Mouse (Mus musculus) liver, embryonic 13.5 days (tissue): ENCODE data around the gene BC051019. TPM values are rescaled to one million over a fixed set of nuclear protein-coding genes. Genes with fewer than 3 reads are reported as not detected.

Source experiments
- ATAC-seq: fragments of 200-750 bp; cut with Nextera tagmentation; 2 replicates; pipeline ENCODE4 v1.8.0; 2017; ENCODE audit warnings: low read depth, mild to moderate bottlenecking, moderate number of reproducible peaks, moderate library complexity
- DNase-seq: peaks from one replicate; pipeline ENCODE4 v3.0.0; 2022
- H3K27ac ChIP-seq: fragments of 300-500 bp; sonication (generic); 2 replicates; pipeline ENCODE4 v1.5.1; 2015; ENCODE audit warnings: moderate library complexity, mild to moderate bottlenecking, inconsistent platforms
- H3K27me3 ChIP-seq: fragments of 300-500 bp; sonication (generic); 2 replicates; pipeline ENCODE4 v1.6.1; 2015; ENCODE audit warnings: mild to moderate bottlenecking, inconsistent platforms
- H3K36me3 ChIP-seq: fragments of 300-500 bp; sonication (generic); 2 replicates; pipeline ENCODE4 v1.6.1; 2015; ENCODE audit warnings: mild to moderate bottlenecking, inconsistent platforms
- H3K4me1 ChIP-seq: fragments of 300-500 bp; sonication (generic); replicated peaks from 2 replicates; pipeline ENCODE4 v1.6.1; 2015; ENCODE audit warnings: inconsistent platforms
- H3K4me2 ChIP-seq: fragments of 300-500 bp; sonication (generic); 2 replicates; pipeline ENCODE4 v1.6.1; 2015; ENCODE audit warnings: inconsistent platforms, mild to moderate bottlenecking, moderate library complexity
- H3K4me3 ChIP-seq: fragments of 300-500 bp; sonication (generic); replicated peaks from 2 replicates; pipeline ENCODE4 v1.5.1; 2015; ENCODE audit warnings: mild to moderate bottlenecking, inconsistent platforms
- H3K9ac ChIP-seq: fragments of 300-500 bp; sonication (generic); 2 replicates; pipeline ENCODE4 v1.6.1; 2015; ENCODE audit warnings: mild to moderate bottlenecking, inconsistent platforms
- H3K9me3 ChIP-seq: fragments of 300-500 bp; sonication (generic); replicated peaks from 2 replicates; pipeline ENCODE4 v1.6.1; 2016; ENCODE audit warnings: inconsistent platforms
- WGBS: fragments of 180-500 bp; shearing (Covaris S2); methylation state at CpG from one replicate; pipeline ENCODE4 v1.1.7; 2015; ENCODE audit not compliant: insufficient replicate concordance; 5-methylcytosine and 5-hydroxymethylcytosine counted together
- polyA plus RNA-seq: library from polyadenylated mRNA; unstranded; fragments of >200 nt; fragmentation: Nextera tagmentation; extraction: Ambion mirVana; gene quantifications from 2 replicates; pipeline ENCODE4 v1.2.1, GENCODE M21; 2015

BC051019 gene
- polyA plus RNA-seq, 1 experiment from 2014 or later: 0.08 TPM

- peaks cover 49% of the 10 kb centered on the region for H3K4me1 ChIP-seq
Measured at GRCm38 (mm10) chr7:109707023-109707785, 16.4 kb downstream of the BC051019 start.

GRCm38 (mm10) chr7:109704461-109704860 is 19.2 kb downstream of the BC051019 start:
- Histone ChIP-seq H3K4me3 (peak overlapping the region; percentile 75), H3K9me3 (no peaks in the 10 kb centered on the region), H3K9ac (peak overlapping the region; percentile 87), H3K4me2 (peak overlapping the region; percentile 82), H3K27ac (peak overlapping the region; percentile 77; the same call in 1 of the 2 replicates), H3K27me3 (no peaks in the 10 kb centered on the region), H3K36me3 (peaks cover 30% of the 10 kb centered on the region), H3K4me1 (peaks cover 49% of the 10 kb centered on the region)
- ATAC-seq (no peak), DNase-seq (no peak)
- WGBS: 37% methylated on average over 3 of the region's 3 CpGs

More at GRCm38 (mm10) chr7:109707023-109707785, 16.4 kb downstream of the BC051019 start:
- no peak overlapping the region for H3K9ac ChIP-seq
- no peak overlapping the region for H3K4me2 ChIP-seq
- no peaks in the 10 kb centered on the region for H3K27me3 ChIP-seq
- H3K36me3 ChIP-seq: peaks cover 57% of the 10 kb centered on the region
- H3K9me3 ChIP-seq: no peaks in the 10 kb centered on the region
- DNase-seq: peak; percentile 22
- no peak overlapping the region for H3K4me3 ChIP-seq
- H3K27ac ChIP-seq: no peak overlapping the region
- 34% methylated on average over 4 of the region's 4 CpGs for WGBS
- no peak for ATAC-seq

- ATAC-seq (peak; percentile 57), DNase-seq (no peak)
- peaks cover 49% of the 10 kb centered on the region for H3K4me1 ChIP-seq
- H3K36me3 ChIP-seq: peaks cover 25% of the 10 kb centered on the region
- peak overlapping the region; percentile 87 for H3K9ac ChIP-seq
- H3K9me3 ChIP-seq: no peaks in the 10 kb centered on the region
- H3K27me3 ChIP-seq: no peaks in the 10 kb centered on the region
- H3K27ac ChIP-seq: peak overlapping the region; percentile 77
- H3K4me2 ChIP-seq: peak overlapping the region; percentile 82
- H3K4me3 ChIP-seq: peak overlapping the region; percentile 75
- 2% methylated on average over 17 of the region's 17 CpGs for WGBS
Measured at GRCm38 (mm10) chr7:109704016-109704377, 19.7 kb downstream of the BC051019 start.

DNA sequence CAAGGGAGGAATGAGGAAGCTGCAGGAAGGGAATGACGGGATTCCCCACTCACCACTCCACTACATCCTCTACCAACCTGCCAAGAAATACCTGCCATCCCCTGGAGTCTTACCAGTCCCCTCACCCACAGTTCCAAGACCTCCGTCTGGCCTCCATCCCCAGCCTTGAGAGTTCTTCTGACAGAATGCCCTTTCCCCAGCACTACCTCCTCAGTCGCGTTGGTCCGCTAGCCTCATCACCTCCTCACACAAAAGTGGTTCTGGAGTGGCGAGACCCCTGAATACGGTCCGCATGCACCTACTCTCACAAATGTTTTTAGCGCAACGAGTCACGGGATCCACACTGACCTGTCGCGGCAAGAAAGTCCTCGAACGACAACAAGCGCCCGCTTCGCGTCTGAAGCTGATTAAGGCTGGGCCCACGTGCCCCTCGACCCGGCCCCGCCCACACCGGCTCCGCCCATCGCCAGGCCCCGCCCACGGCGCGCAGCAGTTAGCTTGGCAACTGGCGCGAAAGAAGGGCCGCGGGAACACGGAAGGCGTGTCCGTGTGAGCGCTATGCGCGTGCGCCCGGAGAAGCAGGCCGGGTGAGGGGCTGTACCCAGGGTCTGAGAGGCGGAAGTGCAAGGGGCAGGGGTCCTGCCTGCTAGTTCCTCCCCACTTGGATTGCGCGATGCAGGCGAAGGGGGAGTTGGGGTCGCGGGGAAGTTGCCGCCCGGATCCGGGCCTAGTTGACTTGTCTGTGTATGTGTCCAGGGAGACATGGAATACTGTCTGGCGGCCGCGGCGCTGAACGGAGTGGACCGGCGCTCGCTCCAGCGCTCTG is 20.2 kb downstream of the BC051019 start, which contains the start of the genes St5 and Akip1:
TSS of gene St5 (minus strand) at position 416 of the 826 bp plus-strand sequence.
TSS of gene Akip1 (plus strand) at position 501 of the 826 bp plus-strand sequence.
- H3K36me3 ChIP-seq: peaks cover 19% of the 10 kb centered on the region
- H3K4me2 ChIP-seq: peak within 1 kb of the TSS; percentile 82
- DNase-seq: peak; percentile 96
- no peaks in the 10 kb centered on the region for H3K27me3 ChIP-seq
- peak within 1 kb of the TSS; percentile 77 for H3K27ac ChIP-seq
- peak within 1 kb of the TSS; percentile 87 for H3K9ac ChIP-seq
- no peaks in the 10 kb centered on the region for H3K9me3 ChIP-seq
- WGBS: under 1% methylated on average over 61 of the region's 61 CpGs
- peak; percentile 91 for ATAC-seq
- H3K4me1 ChIP-seq: peaks cover 49% of the 10 kb centered on the region
- peak within 1 kb of the TSS; percentile 75 for H3K4me3 ChIP-seq

DNA sequence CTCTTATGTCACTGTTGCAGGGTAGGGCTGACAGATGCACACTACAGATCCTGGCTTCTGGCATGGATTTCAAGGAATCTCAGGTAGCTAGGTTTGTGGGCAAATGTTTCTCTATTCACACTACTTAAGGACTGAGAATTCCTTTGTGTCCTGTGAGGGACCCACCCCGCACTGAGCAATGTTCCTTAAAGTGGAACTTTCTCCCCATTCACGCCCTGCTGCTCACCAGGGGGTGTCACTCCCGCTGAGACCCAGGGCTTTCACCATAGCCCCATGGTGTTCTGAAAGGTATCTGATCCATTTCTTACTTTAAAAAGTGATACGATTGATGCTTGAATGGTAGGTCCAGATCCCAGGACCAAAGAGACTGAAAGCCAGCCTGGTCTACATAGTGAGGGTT is 20.9 kb downstream of the BC051019 start:
- H3K36me3 ChIP-seq: peaks cover 12% of the 10 kb centered on the region
- no peaks in the 10 kb centered on the region for H3K27me3 ChIP-seq
- WGBS: 66% methylated on average over 4 of the region's 4 CpGs
- H3K4me1 ChIP-seq: peaks cover 47% of the 10 kb centered on the region
- no peaks in the 10 kb centered on the region for H3K9me3 ChIP-seq
- DNase-seq (no peak), ATAC-seq (no peak)
- H3K4me2 ChIP-seq: peak overlapping the region; percentile 82
- peak overlapping the region; percentile 53; the same call in 1 of the 2 replicates for H3K9ac ChIP-seq
- no peak overlapping the region for H3K27ac ChIP-seq
- H3K4me3 ChIP-seq: peak overlapping the region; percentile 75

DNA sequence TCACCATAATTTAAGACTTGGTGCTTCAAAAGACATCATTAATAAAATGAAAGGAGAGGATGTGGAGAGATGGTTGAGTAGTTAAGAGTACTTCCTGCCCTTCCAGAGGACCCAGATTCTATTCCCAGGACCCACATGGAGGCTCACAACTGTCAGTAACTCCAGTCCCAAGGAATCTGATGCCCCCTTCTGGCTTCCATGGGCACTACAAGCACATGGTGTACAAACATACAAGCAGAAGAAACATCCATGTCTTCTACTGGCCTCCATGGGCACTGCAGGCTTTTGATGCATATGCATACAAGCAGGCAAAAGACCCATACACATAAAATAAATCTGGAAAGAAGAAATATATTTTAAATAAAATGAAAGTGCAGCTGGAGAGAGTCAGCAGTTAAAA is 23.4 kb downstream of the BC051019 start:
- no peak for DNase-seq
- H3K9ac ChIP-seq: no peak overlapping the region
- no peak overlapping the region for H3K4me2 ChIP-seq
- peaks cover 24% of the 10 kb centered on the region for H3K4me1 ChIP-seq
- no peaks in the 10 kb centered on the region for H3K9me3 ChIP-seq
- no peak overlapping the region for H3K27ac ChIP-seq
- no peaks in the 10 kb centered on the region for H3K36me3 ChIP-seq
- H3K4me3 ChIP-seq: no peak overlapping the region
- ATAC-seq: no peak
- H3K27me3 ChIP-seq: no peaks in the 10 kb centered on the region

- no peaks in the 10 kb centered on the region for H3K4me1 ChIP-seq
- no peak overlapping the region for H3K27ac ChIP-seq
- H3K4me2 ChIP-seq: no peak overlapping the region
- no peaks in the 10 kb centered on the region for H3K36me3 ChIP-seq
- 90% methylated on average over 10 of the region's 10 CpGs for WGBS
- DNase-seq (no peak), ATAC-seq (no peak)
- H3K9ac ChIP-seq: no peak overlapping the region
- H3K4me3 ChIP-seq: no peak overlapping the region
- H3K9me3 ChIP-seq: no peaks in the 10 kb centered on the region
- no peaks in the 10 kb centered on the region for H3K27me3 ChIP-seq
Measured at GRCm38 (mm10) chr7:109695339-109695726, 28.3 kb downstream of the BC051019 start.

DNA sequence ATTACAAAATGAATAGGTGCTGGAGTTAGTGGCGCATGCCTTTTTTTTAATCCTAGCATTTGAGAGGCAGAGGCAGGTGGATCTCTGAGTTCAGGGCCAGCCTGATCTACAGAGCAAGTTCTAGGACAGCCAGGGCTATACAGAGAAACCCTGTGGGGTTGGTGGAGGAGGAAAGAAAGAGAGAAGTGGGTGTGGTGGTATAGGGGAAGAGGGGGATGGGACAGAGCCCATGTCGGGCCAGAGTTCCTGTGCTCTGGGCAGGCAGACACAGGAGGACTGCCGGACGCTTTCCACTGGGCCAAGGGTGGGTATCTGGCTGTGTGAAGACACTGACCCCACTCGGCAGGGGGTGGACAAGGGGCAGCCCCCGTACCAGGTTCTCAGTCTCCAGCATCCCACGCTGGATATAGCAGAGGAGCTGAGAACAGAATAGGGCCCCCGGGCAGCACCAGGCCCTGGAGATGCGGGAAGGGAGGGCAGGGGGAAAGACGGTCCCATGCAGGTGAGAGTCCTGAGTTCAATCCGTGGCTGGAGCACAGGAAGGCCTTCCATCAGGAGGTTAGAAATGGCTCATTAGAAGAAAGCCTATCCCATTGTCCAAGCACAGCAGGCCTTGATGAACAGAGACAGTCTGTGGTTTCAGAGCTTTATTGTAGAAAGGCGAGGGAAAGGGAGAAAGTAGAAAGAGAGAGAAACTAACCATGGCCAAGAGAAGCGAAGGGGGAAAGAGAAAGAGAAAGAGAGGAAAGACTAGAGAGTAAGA is 28.9 kb downstream of the BC051019 start:
- H3K9me3 ChIP-seq: no peaks in the 10 kb centered on the region
- DNase-seq (no peak), ATAC-seq (no peak)
- no peak overlapping the region for H3K27ac ChIP-seq
- H3K36me3 ChIP-seq: no peaks in the 10 kb centered on the region
- H3K4me3 ChIP-seq: no peak overlapping the region
- no peak overlapping the region for H3K9ac ChIP-seq
- no peaks in the 10 kb centered on the region for H3K4me1 ChIP-seq
- no peak overlapping the region for H3K4me2 ChIP-seq
- WGBS: 64% methylated on average over 13 of the region's 13 CpGs
- H3K27me3 ChIP-seq: no peaks in the 10 kb centered on the region

- Histone ChIP-seq H3K36me3 (no peaks in the 10 kb centered on the region), H3K9ac (no peak overlapping the region), H3K27ac (no peak overlapping the region), H3K9me3 (no peaks in the 10 kb centered on the region), H3K27me3 (no peaks in the 10 kb centered on the region), H3K4me1 (no peaks in the 10 kb centered on the region), H3K4me2 (no peak overlapping the region), H3K4me3 (no peak overlapping the region)
- no peak for ATAC-seq
- 72% methylated on average over 5 of the region's 5 CpGs for WGBS
- no peak for DNase-seq
Measured at GRCm38 (mm10) chr7:109690961-109691360, 32.7 kb downstream of the BC051019 start.

DNA sequence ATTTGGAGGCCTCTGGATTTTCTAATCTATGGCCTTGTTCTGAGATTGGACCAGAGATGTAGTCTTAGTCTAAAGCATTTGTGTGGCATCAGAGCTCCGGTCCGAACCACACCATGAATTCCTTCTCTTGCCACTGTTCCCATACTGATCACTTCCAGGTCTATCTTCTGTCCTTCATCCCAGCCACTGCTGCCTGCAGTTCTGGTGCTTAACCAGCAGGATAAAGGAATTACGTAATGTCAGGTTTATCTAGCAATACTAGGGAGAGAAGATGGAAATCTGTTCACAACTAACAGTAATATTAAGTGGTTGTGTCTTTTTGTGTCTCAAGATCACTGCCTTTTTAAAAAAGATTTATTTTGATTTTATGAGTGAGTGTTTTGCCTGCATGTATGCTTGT is 33.5 kb downstream of the BC051019 start:
- DNase-seq (no peak), ATAC-seq (no peak)
- Histone ChIP-seq H3K36me3 (no peaks in the 10 kb centered on the region), H3K9ac (no peak overlapping the region), H3K4me2 (no peak overlapping the region), H3K4me1 (no peaks in the 10 kb centered on the region), H3K27me3 (no peaks in the 10 kb centered on the region), H3K9me3 (no peaks in the 10 kb centered on the region), H3K27ac (no peak overlapping the region), H3K4me3 (no peak overlapping the region)
- 81% methylated on average over 3 of the region's 3 CpGs for WGBS

DNA sequence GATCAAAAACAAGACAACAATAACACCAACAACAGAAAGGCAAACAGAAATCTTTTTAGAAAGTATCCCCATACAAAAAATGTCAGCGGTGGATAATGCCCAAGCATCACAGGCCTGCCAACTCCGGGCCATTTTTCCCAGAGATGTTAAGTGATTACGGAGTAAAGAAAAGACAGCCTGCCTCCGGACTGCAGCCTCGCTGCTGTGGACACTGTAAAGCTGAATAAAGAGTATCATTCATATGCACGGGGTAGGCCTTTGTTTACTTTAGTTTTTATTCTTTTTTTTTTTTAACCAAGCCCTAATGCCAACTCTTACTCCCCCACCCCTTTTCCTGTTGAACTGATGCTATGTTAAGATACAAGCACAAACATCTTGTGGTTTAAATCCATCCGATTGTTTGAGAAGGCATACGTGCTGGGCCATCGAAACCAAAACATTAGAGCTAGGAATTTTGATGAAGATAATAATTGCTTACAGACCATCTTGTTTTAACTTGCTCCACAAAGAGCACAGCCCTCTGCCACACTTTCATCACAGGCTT is 37.0 kb downstream of the BC051019 start:
- no peaks in the 10 kb centered on the region for H3K27me3 ChIP-seq
- no peaks in the 10 kb centered on the region for H3K36me3 ChIP-seq
- H3K4me2 ChIP-seq: no peak overlapping the region
- no peak for ATAC-seq
- 46% methylated on average over 9 of the region's 9 CpGs for whole genome bisulfite sequencing
- H3K27ac ChIP-seq: no peak overlapping the region
- H3K9me3 ChIP-seq: no peaks in the 10 kb centered on the region
- DNase-seq: no peak
- no peak overlapping the region for H3K4me3 ChIP-seq
- H3K4me1 ChIP-seq: no peaks in the 10 kb centered on the region
- no peak overlapping the region for H3K9ac ChIP-seq
